Mouse (Mus musculus): ENCODE measurements at regions not wholly inside any gene's neighbourhood (a gene's known extent, or its start where the extent isn't known, plus 50 kb on each side); places are given as distances from the start of the nearest gene placed in this dataset.

DNA sequence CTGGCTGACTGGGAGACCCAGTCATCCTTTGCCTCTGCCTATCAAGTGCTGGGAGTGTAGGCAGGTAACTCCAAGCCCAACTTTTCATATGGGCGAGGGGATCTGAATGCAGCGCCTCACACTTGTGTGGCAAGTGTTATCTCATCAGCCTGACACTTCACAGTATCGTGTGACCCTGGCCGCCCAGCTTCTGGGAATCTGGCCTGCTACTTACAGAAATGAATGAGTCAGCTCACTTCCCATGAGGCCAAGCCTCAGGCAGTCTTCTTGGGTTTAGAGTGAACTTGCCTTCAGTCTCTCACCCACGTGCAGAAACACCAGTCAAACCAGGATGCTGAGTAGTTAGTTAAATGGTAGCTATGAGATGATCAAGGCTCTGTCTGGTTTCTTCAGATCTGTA is 156.5 kb downstream of the En1 start:
- DNase-seq: peak in 1 of 2 experiments; percentile 31
- intact Hi-C loops (cut with DNase I): no loop called here

- no peak for DNase-seq
- intact Hi-C loops (cut with DNase I): no loop called here
Observed at GRCm38 (mm10) chr1:120759380-120759779, 157.2 kb downstream of the En1 start.

DNA sequence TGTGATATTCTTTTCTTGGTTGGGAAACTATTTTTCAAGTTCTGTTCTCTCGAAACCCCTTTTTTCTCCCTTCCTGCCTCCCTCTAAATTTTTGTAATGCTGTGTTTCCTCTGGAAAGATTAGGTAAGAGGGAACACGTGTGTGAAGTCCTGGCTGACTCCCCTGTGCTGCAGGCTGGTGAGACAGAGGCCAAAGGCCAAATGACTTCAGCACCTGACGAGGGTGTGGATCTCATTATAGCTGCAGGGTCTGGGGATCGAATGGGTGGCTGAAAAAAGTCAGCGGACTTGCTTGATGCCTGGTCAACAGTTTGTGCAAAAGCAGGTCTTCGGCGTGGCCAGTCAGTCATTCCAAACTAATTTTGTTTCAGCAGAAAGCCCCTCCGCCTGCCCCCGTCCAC is 159.1 kb downstream of the En1 start:
- DNase-seq: no peak
- intact Hi-C loops (cut with DNase I): loop anchor here (5.0 to 10.0 kb wide), 2 partner anchors 93 to 164 kb away; no protein-coding TSS in a partner anchor

DNA sequence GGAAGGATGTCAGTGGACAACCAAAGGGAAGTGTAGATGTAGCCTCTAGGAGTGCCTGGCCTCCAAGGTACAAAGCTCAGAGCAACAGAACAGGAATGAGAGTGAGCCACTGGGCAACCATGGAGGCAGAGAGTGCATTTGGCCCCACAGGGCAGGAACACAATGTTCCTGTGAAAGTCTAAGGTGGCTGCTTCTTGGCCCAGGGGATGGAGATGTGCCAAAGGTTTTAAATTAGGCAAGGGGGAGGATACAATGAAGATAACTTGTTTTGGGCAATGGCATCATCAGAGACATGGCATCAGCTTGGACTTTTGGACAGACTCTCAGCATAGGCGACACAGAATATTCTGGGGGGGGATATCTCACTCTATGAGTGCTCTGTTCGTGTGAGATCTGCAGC is 160.3 kb downstream of the En1 start:
- DNase-seq: no peak
- intact Hi-C loops (cut with DNase I): loop anchor here (5.0 to 10.0 kb wide), 2 partner anchors 92 to 165 kb away; no protein-coding TSS in a partner anchor

DNA sequence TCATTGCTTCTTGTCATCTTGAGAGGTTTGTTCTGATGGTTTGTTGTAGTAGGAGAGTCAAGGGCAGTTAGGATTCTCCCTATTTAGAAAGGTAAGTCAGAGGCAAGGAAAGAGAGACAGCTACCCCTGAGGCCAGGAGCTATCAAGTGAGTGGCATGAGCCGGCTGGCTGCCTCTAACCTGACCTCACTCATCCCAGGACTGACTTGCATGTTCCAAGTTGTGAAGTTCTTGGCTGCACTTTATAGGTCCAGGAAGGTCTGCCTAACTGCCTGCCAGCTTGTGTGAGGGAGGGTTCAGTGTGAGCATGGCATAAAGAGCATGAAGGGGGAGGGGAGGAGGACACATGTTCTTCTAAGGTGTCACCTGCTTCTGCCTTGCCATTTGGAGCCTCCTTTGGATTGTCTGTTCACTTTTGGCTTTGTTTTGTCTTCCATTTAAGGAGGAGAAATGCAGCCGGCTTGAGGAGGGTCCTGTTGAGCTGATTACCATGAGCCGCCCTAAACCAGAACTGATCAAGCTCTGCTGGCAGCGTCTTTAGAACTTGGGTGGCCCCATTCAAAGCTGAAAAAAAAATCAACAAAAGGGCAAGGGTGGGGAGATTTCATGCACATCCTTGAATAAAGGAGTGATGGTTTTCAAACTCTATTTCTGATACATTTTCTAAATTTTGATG is 160.8 kb downstream of the En1 start:
- intact Hi-C loops (cut with DNase I): loop anchor here (5.0 to 10.0 kb wide), 2 partner anchors 92 to 166 kb away; no protein-coding TSS in a partner anchor
- peak in 1 of 2 experiments; percentile 42 for DNase-seq

DNA sequence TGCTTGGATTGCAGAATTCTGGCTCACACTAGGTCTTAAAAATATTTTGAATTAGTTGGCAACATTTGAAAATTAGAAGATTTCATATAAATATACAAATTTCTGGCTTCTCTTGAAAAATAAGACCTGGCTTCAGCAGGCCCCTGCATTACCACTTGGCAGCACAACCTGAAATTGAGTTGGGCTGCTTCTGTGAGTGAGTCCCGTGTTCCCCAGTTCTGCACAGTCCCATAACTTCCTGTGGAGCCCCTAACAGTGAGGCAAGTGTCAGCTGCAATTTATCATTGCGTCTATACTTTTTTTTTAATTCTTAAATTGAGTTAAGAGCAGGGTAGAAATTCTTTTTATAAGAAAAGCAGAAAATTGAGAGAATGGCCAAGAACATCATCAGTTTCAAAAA is 164.8 kb downstream of the En1 start:
- intact Hi-C loops (cut with DNase I): loop anchor here (10.0 kb wide), 1 partner anchor 88 kb away; no protein-coding TSS in a partner anchor
- no peak for DNase-seq

GRCm38 (mm10) chr1:120771269-120771668 is 169.1 kb downstream of the En1 start:
- no peak for DNase-seq
- intact Hi-C loops (cut with DNase I): no loop called here

- DNase-seq: no peak
- intact Hi-C loops (cut with DNase I): no loop called here
Observed at GRCm38 (mm10) chr1:120776906-120777305, 174.7 kb downstream of the En1 start.

GRCm38 (mm10) chr1:120777468-120777867 is 175.2 kb downstream of the En1 start:
- intact Hi-C loops (cut with DNase I): no loop called here
- no peak for DNase-seq

DNA sequence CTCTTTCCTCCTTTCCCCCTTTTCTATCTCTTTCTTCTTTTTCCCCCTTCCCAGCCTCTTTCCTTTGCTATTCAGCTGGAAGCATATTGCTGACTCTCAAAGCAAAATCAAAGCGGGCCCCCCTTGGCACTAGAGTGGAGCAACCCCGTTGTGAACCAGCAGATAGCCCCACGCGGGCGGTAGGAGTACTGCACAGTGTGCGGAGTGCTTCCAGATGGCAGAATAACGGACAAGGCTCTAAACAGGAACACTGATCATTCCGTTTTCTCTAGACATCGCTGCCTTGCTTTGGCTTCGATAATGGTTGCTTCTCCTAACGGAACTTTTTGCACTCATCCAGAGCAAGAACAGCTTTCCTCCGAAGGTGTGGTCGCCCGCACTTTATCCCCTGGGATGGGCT is 193.0 kb downstream of the En1 start:
- DNase-seq: peak; percentile 11 to 17
- intact Hi-C loops (cut with DNase I): no loop called here

DNA sequence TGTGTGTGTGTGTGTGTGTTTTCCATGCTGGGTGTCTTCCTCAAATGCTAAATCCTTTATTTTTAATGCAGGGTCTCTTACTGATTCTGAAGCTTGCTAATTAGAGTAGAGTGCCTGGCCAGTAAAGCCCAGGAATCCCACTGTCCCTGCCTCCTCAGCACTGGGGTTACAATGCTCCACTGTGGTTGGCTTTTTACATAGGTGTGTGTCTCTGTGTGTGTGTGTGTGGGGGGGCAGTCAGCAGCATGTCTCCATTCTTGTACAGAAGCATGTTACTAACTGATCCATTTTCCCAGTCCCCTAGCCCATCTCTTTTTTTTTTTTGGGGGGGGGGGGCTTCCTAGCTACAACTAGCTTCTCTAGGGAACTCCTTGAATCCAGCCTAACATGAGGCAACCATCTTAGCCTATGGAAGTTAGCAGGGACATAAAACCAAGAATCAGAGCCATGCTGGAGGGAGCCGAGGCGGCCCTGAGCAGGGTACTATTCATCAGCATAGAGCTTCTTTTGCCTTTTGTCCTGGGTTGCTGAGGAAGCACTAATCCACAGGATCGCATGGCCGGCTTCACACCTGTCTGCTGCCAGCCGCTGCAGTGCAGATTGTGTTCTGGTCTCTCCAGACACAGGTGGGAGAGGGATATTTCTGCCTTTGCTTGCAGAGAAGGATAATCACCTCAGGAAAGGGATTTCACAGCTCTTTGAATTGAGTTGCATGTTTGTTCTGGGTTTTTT is 199.2 kb downstream of the En1 start:
- DNase-seq: no peak
- intact Hi-C loops (cut with DNase I): no loop called here

- DNase-seq: no peak
- intact Hi-C loops (cut with DNase I): no loop called here
Observed at GRCm38 (mm10) chr1:120801980-120802364, 199.8 kb downstream of the En1 start.

DNA sequence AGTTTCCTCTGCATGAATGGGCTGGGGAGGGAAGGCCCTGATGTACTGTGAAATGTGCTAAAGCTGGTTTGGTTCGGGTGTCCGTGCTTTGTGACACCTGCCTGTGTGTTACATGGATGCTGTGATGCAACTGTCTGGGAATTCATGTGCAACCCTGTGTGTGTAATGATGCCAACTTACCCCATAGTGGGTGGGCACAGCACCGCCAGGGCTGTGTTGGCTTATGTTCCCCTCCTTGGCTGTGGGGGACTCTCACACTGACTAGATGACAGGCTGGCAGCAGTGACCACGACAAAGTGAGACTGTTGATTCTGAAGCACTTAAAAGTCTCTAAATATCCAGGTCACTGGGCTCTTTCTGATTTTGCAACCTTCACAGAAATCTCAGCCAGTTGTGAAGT is 212.2 kb downstream of the En1 start:
- DNase-seq: no peak
- intact Hi-C loops (cut with DNase I): no loop called here

GRCm38 (mm10) chr1:120816237-120816820 is 214.1 kb downstream of the En1 start:
- DNase-seq: peak in 1 of 2 experiments; percentile 8
- intact Hi-C loops (cut with DNase I): no loop called here

DNA sequence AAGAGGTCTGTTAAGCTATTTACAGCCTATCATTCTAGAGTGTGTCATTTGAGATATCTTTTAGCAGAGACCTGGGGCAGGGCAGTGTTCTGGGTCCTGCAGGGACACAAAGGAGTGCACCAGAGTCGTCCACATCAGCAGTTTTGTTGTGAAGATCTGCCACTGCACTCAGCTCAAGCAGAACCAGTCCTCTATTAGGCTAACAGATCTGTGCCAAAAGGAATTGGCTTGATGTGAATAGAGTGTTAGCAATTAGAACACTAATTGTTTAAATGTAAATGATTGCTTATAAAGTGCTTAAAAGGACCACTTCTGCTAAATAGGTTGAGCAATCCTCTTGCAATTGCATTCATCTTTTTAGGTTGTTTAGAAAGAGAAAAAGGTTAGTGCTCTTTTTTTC is 215.3 kb downstream of the En1 start:
- no peak for DNase-seq
- intact Hi-C loops (cut with DNase I): no loop called here

DNA sequence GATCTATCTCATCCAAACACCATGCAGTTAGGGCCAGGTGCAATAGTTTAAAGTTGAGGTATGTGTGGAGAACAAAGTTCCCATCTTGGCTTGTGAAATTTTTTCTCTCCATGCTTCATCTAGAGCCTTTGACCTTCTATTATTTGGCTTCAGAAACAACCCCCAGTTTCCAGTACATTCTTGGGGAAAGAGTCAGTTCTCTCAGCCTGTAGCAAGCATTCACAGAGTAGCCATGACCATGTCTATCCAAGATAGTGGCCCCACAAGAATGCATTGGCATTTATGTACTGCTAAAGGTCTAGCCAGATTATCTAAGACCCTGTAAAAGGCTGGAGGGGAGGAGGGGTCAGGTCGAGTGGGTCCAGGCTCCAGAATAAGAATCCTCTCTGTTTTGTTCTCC is 229.8 kb downstream of the En1 start:
- DNase-seq: no peak
- intact Hi-C loops (cut with DNase I): no loop called here

- intact Hi-C loops (cut with DNase I): no loop called here
- no peak for DNase-seq
Observed at GRCm38 (mm10) chr1:120842596-120842995, 240.4 kb downstream of the En1 start.

GRCm38 (mm10) chr1:120846146-120846545 is 243.9 kb downstream of the En1 start:
- intact Hi-C loops (cut with DNase I): no loop called here
- DNase-seq: no peak

- DNase-seq: no peak
- intact Hi-C loops (cut with DNase I): loop anchor here (10.0 kb wide), 1 partner anchor 87 kb away; no protein-coding TSS in a partner anchor
Observed at GRCm38 (mm10) chr1:120851860-120852503, 249.8 kb downstream of the En1 start.

DNA sequence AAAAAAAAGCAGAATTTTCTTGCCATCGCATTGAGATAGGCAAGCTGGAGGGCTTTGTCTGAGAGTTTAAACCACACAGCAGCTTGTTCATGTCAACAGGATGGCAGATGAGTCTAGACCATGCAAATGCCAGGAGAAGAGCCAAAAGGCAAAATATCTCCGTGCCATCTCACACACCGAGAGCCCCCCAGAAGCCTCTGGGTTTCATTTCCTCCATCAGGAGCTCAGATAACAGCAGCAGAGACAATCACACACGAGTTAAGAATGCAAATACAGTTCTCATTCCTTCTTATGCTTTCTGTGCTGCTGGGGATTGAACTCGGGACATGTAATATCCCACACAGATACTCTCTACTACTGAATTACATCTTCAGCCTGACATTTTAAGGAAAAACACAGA is 255.3 kb downstream of the En1 start:
- DNase-seq: no peak
- intact Hi-C loops (cut with DNase I): loop anchor here (10.0 kb wide), 1 partner anchor 93 kb away; no protein-coding TSS in a partner anchor

- intact Hi-C loops (cut with DNase I): loop anchor here (10.0 kb wide), 1 partner anchor 95 kb away; no protein-coding TSS in a partner anchor
- DNase-seq: no peak
Observed at GRCm38 (mm10) chr1:120859546-120859945, 257.3 kb downstream of the En1 start.
